Mouse (Mus musculus): Measurements from ENCODE around the gene Cbx6. TPM values are rescaled to one million over a fixed set of nuclear protein-coding genes. Genes with fewer than 3 reads are reported as not detected.
A peak's percentile ranks its signal among the peaks of the same experiment; 100 is the strongest.
"Not testable (repeated sequence)": the region's sequence is repeated elsewhere in the genome, so short reads cannot be mapped to it uniquely, and the experiment has no call there.

Gene Cbx6
- total and polyA plus RNA-seq, 3 experiments = 46.2 to 105 (median 67.3) TPM

GRCm38 (mm10) chr15:79830388-79830787 lies 4.1 kb downstream of the Cbx6 start:
- peak; percentile 64 for DNase-seq

GRCm38 (mm10) chr15:79829431-79829830 lies 5.1 kb downstream of the Cbx6 start:
- no peak for DNase-seq

- DNase-seq = no peak
Measured at GRCm38 (mm10) chr15:79828366-79829035, 6.0 kb downstream of the Cbx6 start.

DNA sequence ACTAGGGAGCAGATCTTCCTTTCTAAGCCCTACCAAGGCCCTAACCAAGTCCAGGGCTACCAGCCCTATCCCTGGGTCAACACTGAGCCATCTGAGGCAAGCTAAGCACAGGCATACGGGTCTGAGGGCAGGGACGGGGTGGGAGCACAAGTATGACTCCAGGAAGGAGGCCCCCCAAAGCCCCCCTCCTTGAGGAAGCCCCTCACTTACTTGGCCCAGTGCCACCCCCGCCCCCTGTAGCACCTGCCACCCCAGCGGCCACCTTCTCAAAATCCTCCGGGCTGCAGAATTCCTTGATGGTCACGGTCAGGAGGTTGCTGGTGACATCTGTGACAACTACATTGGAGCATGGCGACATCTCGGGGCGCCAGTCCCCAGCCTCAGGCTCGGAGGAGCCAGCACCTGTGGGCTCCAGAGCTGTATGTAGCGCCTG lies 6.7 kb downstream of the Cbx6 start:
- DNase-seq = no peak

DNA sequence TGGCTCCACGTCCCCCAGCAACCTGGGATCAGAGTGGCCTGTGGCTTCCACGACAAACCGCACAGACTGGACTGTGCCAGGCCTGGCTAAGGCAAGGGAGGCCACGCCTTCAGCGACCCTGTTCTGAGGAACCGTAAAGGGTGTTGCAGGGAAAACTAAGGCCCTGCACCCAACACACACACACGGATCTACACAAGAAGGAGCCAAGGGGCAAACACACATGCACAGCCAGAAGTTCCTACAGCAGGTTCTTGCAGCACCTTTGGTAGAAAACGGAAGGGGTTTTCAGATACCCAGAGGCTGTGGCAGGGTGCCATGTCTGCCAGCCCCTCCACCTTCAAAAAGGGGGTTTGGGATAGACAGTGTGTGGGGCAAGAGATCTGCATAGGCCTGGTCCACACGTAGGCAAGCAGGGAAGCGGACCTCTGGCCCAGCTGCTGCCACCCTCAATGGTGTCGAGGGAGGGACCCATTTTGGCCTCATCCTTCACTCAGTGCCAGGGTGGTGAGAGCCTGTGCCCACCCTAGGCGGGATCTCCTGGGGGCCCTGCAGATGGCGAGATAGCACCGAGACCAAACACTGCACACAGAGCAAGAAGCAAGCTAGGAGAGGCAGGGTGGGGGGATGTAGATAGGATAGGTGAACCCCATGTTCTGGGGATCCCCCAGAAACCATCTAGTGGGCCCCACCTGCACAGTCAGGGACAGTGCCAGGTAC lies 7.3 kb downstream of the Cbx6 start:
- DNase-seq = no peak

DNA sequence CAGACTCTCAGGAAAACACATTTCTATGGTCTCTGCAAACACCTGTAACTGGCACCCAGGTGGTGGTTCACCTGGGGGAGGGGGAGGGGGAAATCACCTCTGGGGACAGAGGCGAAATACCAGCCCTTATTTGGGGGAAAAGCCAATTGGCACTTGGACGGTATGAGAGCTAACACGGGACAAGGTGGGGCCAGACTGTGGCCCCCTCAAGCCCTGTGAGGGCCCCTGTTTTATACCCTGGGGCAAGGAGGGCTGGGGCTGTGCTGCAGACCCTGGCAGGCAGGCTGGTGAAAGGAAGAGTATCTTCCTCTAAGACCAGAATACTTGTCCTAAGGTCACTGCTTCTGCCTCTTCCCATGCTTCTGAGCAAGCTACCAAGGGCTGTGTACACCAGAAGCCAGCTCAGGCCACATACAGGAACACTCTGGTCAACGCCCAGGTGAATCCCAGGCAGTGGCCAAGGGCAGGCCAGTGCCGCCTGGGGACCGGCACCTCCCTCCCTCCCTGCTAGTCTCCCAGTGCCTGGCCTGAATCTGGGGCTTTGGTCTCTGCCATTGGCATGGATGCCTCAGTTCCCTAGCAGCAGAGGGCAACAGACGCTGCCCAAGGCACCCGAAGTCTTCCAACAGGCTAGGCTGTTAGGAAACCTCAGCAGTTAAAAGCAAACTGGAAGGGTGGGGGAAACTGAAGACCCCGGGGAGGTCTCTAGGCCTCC lies 8.1 kb downstream of the Cbx6 start:
- DNase-seq = no peak

DNA sequence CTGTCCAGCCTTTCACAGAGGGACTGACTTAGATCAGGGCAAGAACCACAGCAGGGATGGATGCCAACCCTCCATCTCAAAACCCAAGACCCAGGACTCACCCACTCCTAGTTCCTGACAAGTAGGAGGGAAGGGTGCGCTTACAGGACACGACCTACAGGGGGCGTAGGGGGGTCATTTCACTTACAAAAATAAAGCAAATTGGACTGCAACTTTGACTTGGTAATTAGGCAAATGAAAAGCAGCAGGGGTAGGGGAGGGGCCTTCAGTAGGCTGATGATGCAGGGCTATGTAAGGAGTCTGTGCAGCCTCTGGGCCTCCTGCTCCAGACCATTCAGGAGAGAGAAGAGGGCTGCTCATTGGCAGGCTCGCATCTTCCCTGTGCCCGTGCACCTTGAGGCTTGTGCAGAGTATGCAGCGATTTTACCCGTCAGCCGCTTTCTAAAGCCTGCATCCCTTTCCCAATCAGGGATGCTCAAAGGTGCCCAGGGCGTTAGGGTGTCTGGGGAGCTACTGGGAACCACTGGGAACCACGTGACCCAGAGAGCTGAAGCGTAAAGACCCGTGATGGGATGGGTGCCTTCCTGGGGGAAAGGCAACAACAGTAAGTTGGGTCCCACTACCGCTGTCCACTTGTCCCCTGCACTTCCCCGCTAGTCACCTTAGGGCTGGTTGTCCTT lies 9.2 kb downstream of the Cbx6 start:
- DNase-seq = no peak

DNA sequence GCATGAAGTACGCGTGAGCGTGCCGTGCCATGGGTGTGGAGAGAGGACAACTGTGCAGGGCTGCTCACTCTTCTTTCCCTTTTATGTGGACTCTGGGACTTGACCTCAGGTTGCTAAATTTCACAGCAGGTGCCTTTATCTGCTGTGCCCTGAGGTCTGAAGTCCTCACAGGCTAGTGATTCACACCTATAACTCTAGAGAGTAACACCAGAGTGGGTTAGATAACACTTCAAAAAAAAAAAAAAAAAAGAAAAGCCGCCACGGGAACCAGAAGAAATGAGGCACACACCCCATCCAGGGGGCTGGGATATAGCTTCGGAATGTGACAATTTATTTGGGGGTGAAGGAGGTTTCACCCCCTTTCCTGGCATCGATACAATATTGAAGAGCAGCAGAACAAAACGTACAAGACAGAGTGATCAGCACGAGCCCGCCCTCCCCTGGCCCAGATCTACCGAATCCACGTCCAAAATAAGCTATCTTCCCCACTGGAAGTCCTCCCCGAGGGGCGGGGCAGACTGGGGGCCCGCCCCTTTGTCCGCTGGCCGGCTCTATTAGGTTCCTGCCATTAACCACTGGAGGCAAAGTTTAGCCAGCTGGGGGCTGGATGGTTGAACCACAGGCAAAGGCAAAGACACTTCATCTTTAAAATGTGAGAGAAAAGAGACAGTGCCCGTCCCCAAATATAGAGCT lies 10.8 kb downstream of the Cbx6 start:
- DNase-seq = peak; percentile 41

DNA sequence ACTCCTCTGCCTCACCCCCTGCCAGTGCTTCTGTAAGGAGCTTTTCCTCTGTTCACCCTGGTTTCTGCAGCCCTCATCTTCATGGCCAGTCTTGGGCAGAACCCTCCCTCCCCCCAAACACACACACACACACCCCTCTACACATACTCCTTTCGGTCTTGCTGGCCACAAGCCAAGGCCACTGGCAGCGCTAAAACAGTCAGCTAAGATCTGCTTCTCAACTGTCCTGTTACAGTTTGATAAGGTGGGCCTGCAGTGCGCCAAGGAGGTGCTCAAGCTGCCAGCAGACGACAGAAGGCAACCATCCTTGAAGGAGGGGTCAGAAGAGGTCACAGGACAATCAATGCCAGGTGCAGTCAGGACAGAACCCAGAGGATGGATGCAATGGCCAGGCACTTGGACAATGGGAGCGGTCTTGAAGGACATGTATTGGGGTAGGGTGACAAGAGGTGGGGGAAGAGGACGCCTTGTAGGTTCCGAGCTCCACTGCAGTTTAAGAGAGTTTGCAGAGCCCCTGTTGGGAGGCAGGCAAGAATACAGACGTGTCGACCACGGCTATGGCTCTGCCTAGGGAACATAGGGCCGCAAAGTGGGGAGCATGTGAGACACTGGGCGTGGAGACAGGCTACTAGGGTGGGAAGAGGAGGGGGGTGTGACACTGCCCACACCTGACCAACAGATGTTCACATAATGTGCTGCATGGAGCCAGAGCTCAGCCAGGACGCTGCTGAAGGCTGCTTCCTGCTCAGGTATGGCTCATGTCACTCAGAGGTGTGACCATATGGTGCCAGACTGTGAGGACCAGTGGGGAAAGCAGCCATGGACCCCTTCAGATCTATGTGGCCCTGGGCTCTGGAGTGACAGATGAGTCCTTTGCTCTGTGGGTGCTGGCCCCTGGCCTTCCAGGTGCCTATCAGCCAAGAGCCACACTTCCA lies 12.0 kb downstream of the Cbx6 start:
- no peak for DNase-seq

- DNase-seq = no peak
Measured at GRCm38 (mm10) chr15:79818325-79818724, 16.2 kb downstream of the Cbx6 start.

DNA sequence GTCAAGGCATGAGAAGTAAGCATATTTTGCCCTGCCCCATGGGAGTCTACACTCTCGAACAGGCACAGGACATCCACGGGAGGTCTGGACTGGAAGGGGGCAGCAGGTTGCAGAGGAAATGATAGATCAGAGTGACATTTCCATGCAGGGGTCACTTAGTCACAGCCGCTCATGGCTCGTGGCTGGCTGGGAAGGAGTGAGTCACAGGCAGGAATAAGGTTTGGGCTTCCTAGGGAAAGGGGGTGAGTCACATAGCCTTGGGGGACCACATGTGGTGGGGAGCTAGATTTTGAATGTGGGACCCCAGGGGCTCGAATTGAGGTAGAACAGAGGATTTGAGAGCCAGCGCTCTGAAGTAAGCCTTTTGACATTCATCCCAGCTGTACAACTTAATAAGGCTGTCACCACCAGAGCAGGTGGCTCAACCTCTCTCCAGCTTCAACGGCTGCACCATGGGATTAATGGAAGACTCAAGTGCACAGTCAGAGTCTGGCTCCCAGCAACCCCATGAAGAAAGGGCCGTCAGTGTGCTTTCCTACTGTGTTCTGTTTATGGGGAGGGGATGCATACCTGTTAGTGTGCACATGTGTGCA lies 20.7 kb downstream of the Cbx6 start:
- peak; percentile 77 for DNase-seq

DNA sequence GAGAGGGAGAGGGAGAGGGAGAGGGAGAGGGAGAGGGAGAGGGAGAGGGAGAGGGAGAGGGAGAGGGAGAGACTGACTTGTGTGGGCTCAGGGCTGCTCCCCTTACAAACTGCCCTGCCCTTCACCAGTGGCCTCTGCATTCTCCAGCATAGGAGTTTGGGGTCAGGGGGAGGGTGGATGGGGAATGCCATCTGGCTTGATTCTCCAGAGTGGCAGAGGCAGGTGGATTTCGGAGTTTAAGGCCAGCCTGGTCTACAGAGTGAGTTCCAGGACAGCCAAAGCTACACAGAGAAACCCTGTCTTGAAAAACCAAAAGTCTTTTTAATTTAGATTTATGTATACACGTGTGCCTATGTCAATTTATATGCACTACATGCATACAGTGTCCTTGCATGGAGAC lies 21.6 kb downstream of the Cbx6 start:
- DNase-seq = not testable (repeated sequence)

DNA sequence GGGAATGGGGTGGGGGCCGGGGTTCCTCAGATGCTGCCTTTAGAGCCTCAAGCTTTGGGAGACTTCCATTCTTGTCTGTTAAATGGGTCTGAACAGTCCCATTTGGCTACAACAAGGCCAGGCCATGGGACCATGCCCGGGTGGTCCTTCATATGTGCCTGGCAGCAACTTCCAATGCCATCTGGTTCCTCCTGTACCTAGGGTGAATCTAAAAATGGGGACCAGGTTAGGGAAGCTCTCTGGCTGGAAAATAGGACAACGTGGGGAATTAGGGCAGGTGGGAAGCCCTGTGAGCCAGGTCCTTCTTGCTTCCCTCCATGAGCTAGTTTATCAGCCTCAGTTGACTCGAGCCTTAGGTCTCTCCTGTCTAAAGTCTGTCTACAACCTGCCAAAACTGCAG lies 23.5 kb downstream of the Cbx6 start:
- no peak for DNase-seq

DNA sequence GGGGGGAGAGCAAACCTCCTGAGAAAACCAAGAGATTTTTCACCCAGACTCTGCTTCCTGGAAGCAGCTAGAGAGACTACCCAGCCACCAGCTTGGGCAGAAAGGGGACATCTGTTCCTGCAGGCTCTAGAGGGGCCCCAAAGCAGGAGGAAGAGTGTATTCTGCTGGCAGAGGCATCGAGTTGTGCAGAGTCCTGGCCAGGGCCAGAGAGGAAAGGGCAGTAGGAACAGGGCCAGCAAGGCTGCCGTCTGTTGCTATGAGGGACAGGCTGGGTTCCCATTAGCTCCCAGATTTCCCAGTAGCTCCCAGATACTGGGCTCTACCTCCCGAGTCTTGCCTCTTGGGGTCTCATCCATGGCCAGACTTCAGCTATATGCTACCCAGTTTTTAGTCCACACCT lies 24.4 kb downstream of the Cbx6 start:
- DNase-seq = no peak

DNA sequence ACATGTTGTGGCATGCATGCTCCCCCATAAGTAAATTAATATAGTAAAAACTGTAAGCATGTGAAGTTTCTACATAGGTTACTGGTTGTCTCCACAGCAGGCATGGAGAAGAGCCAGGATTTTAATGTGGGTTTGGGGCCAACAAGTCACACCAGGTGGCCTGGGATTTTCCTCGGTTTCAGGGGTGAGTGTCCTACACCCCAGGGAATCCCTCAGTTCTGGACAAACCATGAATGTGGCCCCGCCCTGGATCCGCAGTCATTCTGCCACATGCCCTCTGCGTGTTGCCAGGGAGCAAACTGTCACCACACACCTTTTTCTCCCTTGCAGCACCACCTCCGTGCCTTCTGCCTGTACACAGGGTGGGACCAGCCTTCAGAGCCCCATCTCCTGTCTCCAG lies 25.8 kb downstream of the Cbx6 start:
- DNase-seq = no peak

DNA sequence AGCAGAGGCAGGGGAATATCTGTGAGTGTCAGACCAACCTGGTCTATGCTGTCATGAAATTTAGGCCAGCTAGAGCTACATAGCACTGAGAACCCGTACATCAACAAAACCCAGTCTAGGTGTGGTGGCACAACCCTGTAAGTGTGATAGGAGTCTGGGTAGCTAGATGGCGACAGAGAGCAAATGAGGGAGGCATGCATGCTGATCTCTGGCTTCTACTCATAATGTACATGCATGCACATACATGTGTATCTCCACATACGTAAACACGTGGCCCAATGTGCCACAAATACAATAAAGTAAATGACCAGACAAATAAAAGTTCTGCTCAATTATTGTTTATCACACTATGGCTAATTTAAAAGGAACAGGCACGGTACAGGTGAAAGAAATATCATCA lies 26.4 kb downstream of the Cbx6 start:
- DNase-seq = peak; percentile 38

DNA sequence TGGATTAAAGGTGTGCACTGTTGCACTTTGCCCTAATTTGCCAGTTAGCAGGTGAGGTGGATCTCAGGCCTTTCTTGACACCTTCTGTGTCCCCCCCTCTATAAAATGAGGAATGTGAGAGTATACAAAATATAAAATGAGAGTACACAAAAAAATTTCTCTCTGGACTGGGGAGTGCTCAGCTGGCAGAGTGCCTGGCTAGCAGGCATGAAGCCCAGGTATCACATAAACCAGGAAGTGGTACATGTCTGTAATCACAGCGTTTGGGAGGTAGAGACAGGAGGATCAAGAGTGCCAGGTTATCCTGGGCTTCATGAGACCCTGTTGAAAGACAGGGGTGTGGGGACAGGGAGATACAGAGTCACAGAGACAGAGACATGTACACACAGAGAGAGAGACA lies 27.4 kb downstream of the Cbx6 start:
- DNase-seq = no peak

DNA sequence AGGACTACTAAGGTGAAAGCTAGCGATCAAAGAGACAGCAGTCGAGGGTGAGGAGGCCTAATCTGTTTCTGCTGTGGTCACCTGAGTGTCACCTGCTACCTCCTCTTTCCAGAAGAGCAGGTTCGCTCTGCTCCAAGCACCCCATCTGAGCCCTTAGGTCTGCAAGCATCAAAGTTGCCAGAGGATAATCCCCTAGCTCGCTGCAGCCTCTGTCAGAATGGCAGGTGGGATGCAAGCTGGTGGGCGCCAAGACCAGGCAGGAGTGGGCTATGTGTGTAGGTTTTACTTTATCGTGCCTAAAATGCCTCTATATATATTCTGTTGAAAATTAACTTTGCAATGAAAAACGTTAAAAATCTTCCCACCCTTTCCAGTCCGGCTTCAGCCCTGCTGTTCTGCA lies 29.2 kb downstream of the Cbx6 start:
- no peak for DNase-seq

- DNase-seq = peak; percentile 78
Measured at GRCm38 (mm10) chr15:79804352-79805071, 30.0 kb downstream of the Cbx6 start, which contains the start of gene Nptxr. Nptxr (minus strand) TSS chr15:79804766.
